10 mouse cellular contexts compared by ENCODE assay signal in genomic region chrX:157307411-157307810, GRCm38 (mm10).
DNase-seq lines count a peak whose midpoint lies in the region; ATAC-seq and TF ChIP-seq lines count a peak whose summit lies in the region.
"Had no signal": no experiment of that assay in that cellular context is flagged by ENCODE, and none has a peak within 500 bp of the region (broad histone marks: within the 10 kb centered on the region; RNA-seq: fewer than 3 reads in every experiment).

No protein-coding gene starts in this region.

- 9% methylated on average over 3 of the region's 3 CpGs for WGBS in embryonic facial prominence, embryonic 11.5 days

- no peaks in the 10 kb centered on the region for H3K9me3 ChIP-seq in embryonic facial prominence, embryonic 11.5 days (replicated peaks; ENCODE audit: control insufficient read depth, low read length)
- H3K9me3 ChIP-seq: embryonic facial prominence, embryonic 12.5 days had no signal

- no peaks in the 10 kb centered on the region for H3K27me3 ChIP-seq in embryonic facial prominence, embryonic 11.5 days (ENCODE audit: control insufficient read depth, insufficient read depth, low read length)
- H3K27me3 ChIP-seq: embryonic facial prominence, embryonic 12.5 days had no signal

- TF ChIP-seq CTCF in brain, embryonic 14.5 days (IDR thresholded peaks at IDR 0.05; ENCODE audit: borderline replicate concordance, extremely low read depth, insufficient read depth, insufficient read length) = peak; percentile 29; the same call in 1 of the 2 replicates

- no peak for TF ChIP-seq POLR2A in brain, embryonic 14.5 days (IDR thresholded peaks at IDR 0.05; ENCODE audit: borderline replicate concordance, extremely low read depth, insufficient read depth, insufficient read length, poor library complexity, severe bottlenecking)

- ATAC-seq in embryonic facial prominence, embryonic 11.5 days (replicated peaks; ENCODE audit: insufficient number of reproducible peaks, low FRiP score, low TSS enrichment, low read depth) = no peak
- ATAC-seq in granulocyte monocyte progenitor cell, adult 5-6 weeks (replicated peaks; ENCODE audit: poor library complexity, severe bottlenecking) = no peak

- DNase-seq in left cerebral cortex, adult 11 months (ENCODE audit: low spot score) = peak; percentile 18
- DNase-seq in left cerebral cortex, adult 8-10 months (ENCODE audit: low spot score in 2 of 2) = no peak
- DNase-seq in brain, embryonic 14.5 days (ENCODE audit: low read depth) = peak; percentile 85
- peak; percentile 76 for DNase-seq in embryonic facial prominence, embryonic 11.5 days (ENCODE audit: low spot score)
- peak; percentile 37 for DNase-seq in lung, postnatal 10 days
- no peak for DNase-seq in spleen, adult 18-20 months
- no peak for DNase-seq in right cerebral cortex, postnatal 10 days (ENCODE audit: low spot score in 2 of 2)

- no peak overlapping the region for H3K4me3 ChIP-seq in embryonic facial prominence, embryonic 11.5 days (ENCODE audit: low read depth, low read length)
- H3K4me3 ChIP-seq: embryonic facial prominence, embryonic 12.5 days had no signal

- H3K27ac ChIP-seq in embryonic facial prominence, embryonic 11.5 days (replicated peaks; ENCODE audit: low read depth, low read length) = no peak overlapping the region
- H3K27ac ChIP-seq: embryonic facial prominence, embryonic 12.5 days; liver, embryonic 14.5 days had no signal

- H3K9ac ChIP-seq in embryonic facial prominence, embryonic 11.5 days (replicated peaks; ENCODE audit: low read length) = no peak overlapping the region
- H3K9ac ChIP-seq: embryonic facial prominence, embryonic 12.5 days; liver, embryonic 14.5 days had no signal

- no peaks in the 10 kb centered on the region for H3K36me3 ChIP-seq in embryonic facial prominence, embryonic 11.5 days (replicated peaks; ENCODE audit: control insufficient read depth, insufficient read depth, low read depth, low read length)
- H3K36me3 ChIP-seq: embryonic facial prominence, embryonic 12.5 days had no signal

- no peak overlapping the region for H3K4me2 ChIP-seq in embryonic facial prominence, embryonic 11.5 days (ENCODE audit: low read depth, low read length)
- H3K4me2 ChIP-seq: embryonic facial prominence, embryonic 12.5 days had no signal

- H3K4me1 ChIP-seq in embryonic facial prominence, embryonic 11.5 days (ENCODE audit: control insufficient read depth, insufficient read depth, low read length) = no peaks in the 10 kb centered on the region
- H3K4me1 ChIP-seq: embryonic facial prominence, embryonic 12.5 days had no signal

Comparison
In these comparisons a context has a peak if more than half of its experiments do, and no peak if none do; other contexts are left out.
1. DNase-seq: peak in left cerebral cortex, adult 11 months (single experiment), brain, embryonic 14.5 days (single experiment), embryonic facial prominence, embryonic 11.5 days (single experiment) and lung, postnatal 10 days (single experiment); none in left cerebral cortex, adult 8-10 months (0 of 2), spleen, adult 18-20 months (0 of 2) and right cerebral cortex, postnatal 10 days (0 of 2).